Mouse (Mus musculus) lung, embryonic 16.5 days (tissue): Measurements from ENCODE around the gene Chpf2. TPM values are rescaled to one million over a fixed set of nuclear protein-coding genes. Genes with fewer than 3 reads are reported as not detected.

Experiments used
- ATAC-seq: fragments of 200-750 bp; cut with Nextera tagmentation; 2 replicates; pipeline ENCODE4 v1.8.0; 2017; ENCODE audit warnings: low read depth, mild to moderate bottlenecking, moderate library complexity
- H3K27ac ChIP-seq: fragments of 300-500 bp; sonication (generic); 2 replicates; pipeline ENCODE4 v1.5.1; 2014; ENCODE audit warnings: mild to moderate bottlenecking, control low read depth, low read length
- H3K27me3 ChIP-seq: fragments of 300-500 bp; sonication (generic); 2 replicates; pipeline ENCODE4 v1.6.1; 2014; ENCODE audit warnings: low read depth, low read length, mixed read lengths; ENCODE audit not compliant: control insufficient read depth, insufficient read depth
- H3K36me3 ChIP-seq: fragments of 300-500 bp; sonication (generic); 2 replicates; pipeline ENCODE4 v1.6.1; 2014; ENCODE audit warnings: low read length; ENCODE audit not compliant: control insufficient read depth, insufficient read depth
- H3K4me1 ChIP-seq: fragments of 300-500 bp; sonication (generic); replicated peaks from 2 replicates; pipeline ENCODE4 v1.6.1; 2014; ENCODE audit warnings: low read length, mixed read lengths; ENCODE audit not compliant: control insufficient read depth, insufficient read depth
- H3K4me2 ChIP-seq: fragments of 300-500 bp; sonication (generic); 2 replicates; pipeline ENCODE4 v1.6.1; 2014; ENCODE audit warnings: low read depth, low read length, control low read depth
- H3K4me3 ChIP-seq: fragments of 300-500 bp; sonication (generic); 2 replicates; pipeline ENCODE4 v1.5.1; 2014; ENCODE audit warnings: mild to moderate bottlenecking, low read length, control low read depth
- H3K9ac ChIP-seq: fragments of 300-500 bp; sonication (generic); 2 replicates; pipeline ENCODE4 v1.6.1; 2014; ENCODE audit warnings: low read length, control low read depth
- H3K9me3 ChIP-seq: fragments of 300-500 bp; sonication (generic); 2 replicates; pipeline ENCODE4 v1.6.1; 2016; ENCODE audit warnings: low read length; ENCODE audit not compliant: control insufficient read depth
- WGBS: fragments of 180-500 bp; shearing (Covaris S2); extraction: QIAGEN DNeasy Blood & Tissue Kit; methylation state at CpG from one replicate; pipeline ENCODE4 v1.1.7; 2014; 5-methylcytosine and 5-hydroxymethylcytosine counted together
- polyA plus RNA-seq: library from polyadenylated mRNA; unstranded; fragments of >200 nt; fragmentation: Nextera tagmentation; extraction: Ambion mirVana; gene quantifications from 2 replicates; pipeline ENCODE4 v1.2.1, GENCODE M21; 2015

The Chpf2 gene
- polyA plus RNA-seq: 19.4 and 20.2 TPM in 2 replicates

DNA sequence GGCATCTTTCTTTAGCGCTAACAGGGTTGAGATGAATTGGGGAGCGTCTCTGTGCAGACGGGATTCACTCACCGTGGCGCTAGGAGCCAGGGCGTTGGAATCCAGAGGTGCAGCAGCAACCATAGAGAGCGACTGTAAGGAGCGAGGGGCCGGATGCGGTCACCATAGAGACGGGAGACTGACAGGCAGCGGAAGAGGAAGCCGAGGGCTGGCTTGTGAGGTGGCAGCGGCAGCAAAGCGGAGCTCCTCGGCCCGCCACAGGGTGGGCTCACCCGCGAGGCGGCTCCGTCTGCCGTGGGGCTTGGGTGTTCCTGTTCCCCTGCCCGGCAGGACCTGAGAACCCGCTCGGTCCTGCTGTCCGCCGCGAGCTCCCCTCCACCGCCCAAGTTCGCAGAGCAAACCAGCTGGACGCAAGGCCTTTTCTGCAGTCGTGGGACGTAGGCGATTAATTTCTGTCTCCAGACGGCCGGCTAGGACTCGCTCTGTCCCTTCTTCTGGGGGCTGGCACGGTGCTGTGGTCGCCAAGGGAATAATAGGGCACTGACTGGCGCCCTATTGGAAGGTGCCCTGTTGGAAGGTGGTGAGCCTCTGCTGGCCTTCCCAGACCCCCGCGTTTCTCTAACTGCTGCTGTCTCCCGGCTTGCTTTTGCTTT, at the start of gene Chpf2:
Gene Chpf2 (plus strand): TSS at position 195 of the 653 bp plus-strand sequence.
- H3K4me3 ChIP-seq: peak within 1 kb of the TSS; percentile 76
- H3K9ac ChIP-seq: peak within 1 kb of the TSS; percentile 77
- peaks cover 18% of the 10 kb centered on the region for H3K4me1 ChIP-seq
- peak within 1 kb of the TSS; percentile 84 for H3K4me2 ChIP-seq
- peak; percentile 91 for ATAC-seq
- H3K36me3 ChIP-seq: peaks cover 15% of the 10 kb centered on the region
- WGBS: under 1% methylated on average over 43 of the region's 43 CpGs
- H3K27ac ChIP-seq: 0 out of 2 replicates have a peak within 1 kb of the TSS, but pooled peaks have one; percentile 2
- no peaks in the 10 kb centered on the region for H3K27me3 ChIP-seq
- no peaks in the 10 kb centered on the region for H3K9me3 ChIP-seq

DNA sequence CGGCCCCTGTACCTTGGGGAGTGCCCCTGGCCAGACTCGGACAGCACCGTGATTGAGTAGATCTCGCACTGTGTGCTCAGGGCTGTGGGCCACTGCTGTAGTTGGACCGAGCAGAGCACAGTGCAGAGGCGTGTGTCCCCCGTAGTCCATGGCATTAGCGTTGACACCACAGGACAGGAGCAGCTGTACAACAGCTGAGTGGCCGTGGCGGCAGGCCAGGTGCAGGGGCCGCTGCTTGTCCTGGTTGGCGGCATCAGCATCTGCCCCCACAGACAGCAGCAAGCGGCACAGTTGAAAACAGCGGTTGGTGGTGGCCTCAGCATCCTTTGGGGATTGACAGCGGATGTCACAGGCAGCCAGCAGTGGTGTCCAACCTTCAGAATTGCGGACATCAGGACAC, 48.9 kb upstream of the Chpf2 start:
- Histone ChIP-seq H3K27me3 (peaks cover 2% of the 10 kb centered on the region; the same call in 1 of the 2 replicates), H3K4me2 (no peak overlapping the region), H3K27ac (no peak overlapping the region), H3K9ac (no peak overlapping the region), H3K4me3 (no peak overlapping the region), H3K36me3 (no peaks in the 10 kb centered on the region), H3K9me3 (no peaks in the 10 kb centered on the region), H3K4me1 (peaks cover 12% of the 10 kb centered on the region)
- WGBS: 52% methylated on average over 16 of the region's 16 CpGs
- ATAC-seq: no peak

DNA sequence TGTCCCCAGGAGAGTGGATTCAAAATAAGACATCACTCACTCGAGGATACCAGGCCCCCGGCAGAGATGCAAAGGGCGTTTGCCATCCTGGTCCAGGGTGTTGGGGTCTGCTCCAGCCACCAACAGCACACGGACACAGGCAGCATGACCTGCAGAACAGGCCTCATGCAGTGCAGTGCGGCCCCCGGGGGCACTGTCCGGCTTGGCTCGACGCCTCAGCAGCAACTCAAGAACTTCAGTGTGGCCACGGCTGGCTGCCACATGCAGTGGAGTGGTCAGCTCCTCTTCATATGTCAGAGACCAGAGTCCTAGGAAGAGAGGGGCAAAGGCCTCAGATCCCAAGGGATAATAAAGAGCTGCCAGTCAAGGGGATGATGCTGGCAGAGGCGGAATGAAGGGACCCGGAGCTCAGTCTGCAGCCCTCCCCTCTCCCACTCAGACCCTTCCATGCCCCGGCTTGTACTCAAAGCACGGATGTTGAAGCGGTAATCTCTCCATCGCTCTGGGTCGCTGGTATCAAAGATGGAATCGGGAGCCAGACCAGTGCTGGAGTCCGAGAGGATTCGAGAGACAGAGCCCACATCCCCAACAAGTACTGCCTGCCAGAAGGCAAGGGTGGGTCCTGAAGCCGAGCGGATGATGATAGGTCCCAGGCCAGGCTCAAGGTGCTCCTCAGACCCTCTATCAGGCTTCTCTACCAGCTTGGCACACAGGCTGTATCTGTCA, 46.8 kb upstream of the Chpf2 start:
- no peak overlapping the region for H3K4me2 ChIP-seq
- no peak for ATAC-seq
- peaks cover 2% of the 10 kb centered on the region; the same call in 1 of the 2 replicates for H3K27me3 ChIP-seq
- no peaks in the 10 kb centered on the region for H3K9me3 ChIP-seq
- H3K36me3 ChIP-seq: no peaks in the 10 kb centered on the region
- peaks cover 12% of the 10 kb centered on the region for H3K4me1 ChIP-seq
- no peak overlapping the region for H3K4me3 ChIP-seq
- H3K9ac ChIP-seq: no peak overlapping the region
- no peak overlapping the region for H3K27ac ChIP-seq
- 79% methylated on average over 22 of the region's 22 CpGs for WGBS

DNA sequence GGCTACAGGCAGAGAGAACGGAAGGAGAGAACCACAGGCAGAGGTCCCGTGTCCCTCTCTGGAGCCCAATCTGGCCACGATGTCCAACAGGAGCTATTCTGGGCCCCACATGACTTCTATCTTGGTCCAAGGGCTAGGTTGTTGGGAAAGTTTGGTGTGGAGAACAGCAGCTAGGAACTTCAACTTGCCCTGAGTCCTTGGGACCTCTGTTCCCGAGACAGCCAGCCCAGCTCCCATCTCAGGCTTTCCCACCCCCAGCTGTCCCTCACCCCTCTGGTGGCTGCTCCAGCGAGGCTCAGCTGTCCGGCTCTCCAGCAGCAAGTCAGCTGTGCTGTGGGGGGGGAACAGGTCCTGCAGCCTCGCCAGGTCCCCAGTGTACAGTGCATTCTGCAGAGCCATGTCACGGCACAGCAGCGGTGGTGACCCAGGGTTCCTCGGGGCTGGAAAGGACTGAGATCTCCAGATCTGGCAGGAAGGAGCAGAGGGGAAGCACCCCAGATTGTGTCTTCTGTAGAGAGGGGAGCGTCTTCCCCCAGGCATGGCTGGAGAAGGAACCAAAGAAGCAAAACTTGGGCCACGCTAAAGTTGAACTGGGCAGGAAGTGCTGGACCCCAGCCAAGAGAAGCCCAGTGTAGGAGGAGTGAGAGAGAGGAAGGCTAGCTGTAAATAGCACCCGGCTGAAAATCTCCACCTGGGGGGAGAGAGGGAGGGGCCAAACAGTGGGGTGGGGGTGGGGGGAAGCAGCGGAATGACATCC, 46.0 kb upstream of the Chpf2 start, which contains the start of gene Asb10:
Gene Asb10 (minus strand): TSS at position 592 of the 757 bp plus-strand sequence.
- no peaks in the 10 kb centered on the region for H3K36me3 ChIP-seq
- H3K4me3 ChIP-seq: peak within 1 kb of the TSS; percentile 15
- H3K4me2 ChIP-seq: peak within 1 kb of the TSS; percentile 38
- peak; percentile 71 for ATAC-seq
- no peak within 1 kb of the TSS for H3K27ac ChIP-seq
- peaks cover 12% of the 10 kb centered on the region for H3K4me1 ChIP-seq
- H3K27me3 ChIP-seq: peaks cover 2% of the 10 kb centered on the region; the same call in 1 of the 2 replicates
- no peak within 1 kb of the TSS for H3K9ac ChIP-seq
- H3K9me3 ChIP-seq: no peaks in the 10 kb centered on the region
- WGBS: 14% methylated on average over 14 of the region's 14 CpGs

DNA sequence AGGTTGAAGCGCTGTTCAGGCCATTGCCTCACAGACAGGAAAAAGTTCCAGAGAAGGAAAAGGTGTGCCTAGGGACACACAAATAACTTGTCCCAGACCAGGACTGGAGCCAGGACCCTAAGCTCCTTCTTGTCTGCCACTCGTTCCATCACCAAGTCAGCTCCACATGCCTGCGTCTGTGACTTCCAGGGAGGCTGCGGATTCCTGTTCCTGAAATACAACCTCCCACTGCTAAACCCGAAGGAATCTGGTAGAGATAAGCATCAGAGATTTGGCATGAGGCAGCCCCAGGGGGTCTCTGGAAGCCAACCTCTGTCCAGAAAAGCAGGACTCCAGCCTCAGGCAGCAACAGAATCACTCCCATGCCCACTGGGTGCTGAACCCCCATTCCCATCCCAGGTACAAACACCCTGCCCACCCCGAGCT, 45.4 kb upstream of the Chpf2 start:
- Histone ChIP-seq H3K4me3 (peak overlapping the region; percentile 15), H3K4me2 (peak overlapping the region; percentile 38), H3K4me1 (peaks cover 12% of the 10 kb centered on the region), H3K36me3 (no peaks in the 10 kb centered on the region), H3K9ac (no peak overlapping the region), H3K27me3 (peaks cover 2% of the 10 kb centered on the region; the same call in 1 of the 2 replicates), H3K9me3 (no peaks in the 10 kb centered on the region), H3K27ac (no peak overlapping the region)
- 6% methylated on average over 6 of the region's 6 CpGs for WGBS
- no peak; the same call in 1 of the 2 replicates for ATAC-seq

DNA sequence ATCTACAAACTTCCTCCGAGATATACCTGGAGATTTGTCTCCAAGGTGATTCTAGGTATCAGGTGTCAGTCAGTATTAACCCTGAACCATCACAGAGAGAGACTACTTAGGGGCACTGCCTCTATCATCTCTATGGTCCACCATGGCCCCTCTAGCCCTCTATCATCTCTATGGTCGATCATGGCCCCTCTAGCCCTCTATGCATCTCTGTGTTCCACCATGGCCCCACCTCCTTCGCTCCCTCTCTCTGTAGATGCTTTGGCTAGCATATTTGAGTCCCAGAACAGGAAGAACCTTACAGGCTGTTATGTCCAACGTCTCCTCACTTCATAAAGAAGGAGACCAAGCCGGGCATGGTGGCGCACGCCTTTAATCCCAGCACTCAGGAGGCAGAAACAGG, 43.9 kb upstream of the Chpf2 start:
- 75% methylated on average over 7 of the region's 7 CpGs for WGBS
- no peak for ATAC-seq

DNA sequence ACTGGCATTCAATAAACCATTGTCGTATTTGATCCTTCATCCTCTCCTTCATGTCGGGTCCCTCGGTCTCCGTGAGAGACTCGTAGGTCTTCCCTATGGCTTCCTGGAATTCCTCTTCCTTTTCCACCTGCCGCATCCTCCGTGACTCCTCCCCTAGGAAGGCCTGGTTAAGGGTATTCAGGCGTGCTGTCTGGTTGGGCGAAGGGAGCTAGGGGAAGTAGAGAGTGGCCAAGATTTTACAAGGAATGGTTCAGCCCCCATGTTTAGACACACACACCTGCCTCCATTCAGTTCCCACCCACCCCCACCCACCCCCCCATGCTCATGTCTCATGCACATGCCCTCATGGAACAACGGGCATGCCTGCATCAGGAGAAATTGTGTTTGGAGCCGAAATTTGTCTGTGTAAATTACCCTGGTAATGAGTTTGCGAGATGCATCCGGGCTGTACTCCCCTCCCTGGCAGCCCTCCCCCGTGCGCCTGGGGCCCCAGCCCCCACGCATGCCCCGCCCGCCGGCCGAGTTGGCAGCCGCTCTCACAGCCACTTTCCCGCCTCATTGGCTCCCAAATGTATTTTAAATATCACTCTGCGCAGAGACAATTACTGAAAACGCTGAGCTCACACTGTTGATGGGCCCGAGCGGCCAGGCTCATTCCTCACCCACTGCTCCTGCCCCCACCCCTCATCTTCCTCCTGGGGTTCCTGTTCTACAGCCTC, 35.8 kb upstream of the Chpf2 start:
- H3K36me3 ChIP-seq: no peaks in the 10 kb centered on the region
- H3K27me3 ChIP-seq: no peaks in the 10 kb centered on the region
- H3K9me3 ChIP-seq: no peaks in the 10 kb centered on the region
- no peak overlapping the region for H3K27ac ChIP-seq
- H3K4me3 ChIP-seq: 0 out of 2 replicates have a peak overlapping the region, but pooled peaks have one; percentile 14
- peaks cover 7% of the 10 kb centered on the region for H3K4me1 ChIP-seq
- ATAC-seq: peak; percentile 71
- 26% methylated on average over 26 of the region's 26 CpGs for WGBS
- peak overlapping the region; percentile 45 for H3K4me2 ChIP-seq
- H3K9ac ChIP-seq: 0 out of 2 replicates have a peak overlapping the region, but pooled peaks have one; percentile 1

More for the DNA sequence above, 43.9 kb upstream of the Chpf2 start:
- Histone ChIP-seq H3K4me2 (no peak overlapping the region), H3K36me3 (no peaks in the 10 kb centered on the region), H3K9ac (no peak overlapping the region), H3K9me3 (no peaks in the 10 kb centered on the region), H3K27me3 (no peaks in the 10 kb centered on the region), H3K4me1 (peaks cover 12% of the 10 kb centered on the region), H3K4me3 (no peak overlapping the region), H3K27ac (no peak overlapping the region)

DNA sequence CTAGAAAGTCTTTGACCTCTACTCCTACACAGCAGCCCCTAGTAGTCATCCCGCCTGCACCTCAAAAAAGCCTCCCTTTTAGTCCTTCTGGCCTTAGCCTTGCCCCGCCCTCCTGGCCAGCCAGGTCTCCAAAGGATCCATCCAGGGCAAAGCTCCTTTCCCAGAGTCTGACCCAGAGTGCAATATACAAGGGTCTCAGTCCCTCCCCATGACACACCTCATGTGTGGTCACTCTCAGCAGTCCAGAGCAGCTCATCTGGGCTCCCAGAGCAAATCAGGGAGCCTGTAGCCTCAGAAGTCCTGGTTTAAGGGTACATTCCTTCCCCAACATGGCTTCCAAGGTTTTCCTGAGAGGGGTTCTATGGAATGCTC, 35.2 kb upstream of the Chpf2 start:
- H3K9me3 ChIP-seq: no peaks in the 10 kb centered on the region
- no peaks in the 10 kb centered on the region for H3K27me3 ChIP-seq
- ATAC-seq: peak; percentile 7; the same call in 1 of the 2 replicates
- no peak overlapping the region for H3K4me3 ChIP-seq
- no peak overlapping the region for H3K27ac ChIP-seq
- H3K4me1 ChIP-seq: peaks cover 7% of the 10 kb centered on the region
- no peaks in the 10 kb centered on the region for H3K36me3 ChIP-seq
- 40% methylated on average over 2 of the region's 2 CpGs for WGBS
- H3K9ac ChIP-seq: 0 out of 2 replicates have a peak overlapping the region, but pooled peaks have one; percentile 1
- H3K4me2 ChIP-seq: peak overlapping the region; percentile 45
